Mouse (Mus musculus) CH12.LX (cell line): Measurements from ENCODE around the gene Itpka.

Experiments used
- CTCF ChIP-seq, 2 experiments: IDR thresholded peaks in 1 of 2; conservative IDR thresholded peaks in 1 of 2; 2 replicates each; pipeline ENCODE4 v1.5.1; 2011 to 2012; ENCODE audit warnings: low read depth in 2 of 2, low read length in 2 of 2, improper control_type of control experiment in 1 of 2, inconsistent platforms in 1 of 2, mild to moderate bottlenecking in 1 of 2, moderate library complexity in 1 of 2
- POLR2AphosphoS2 ChIP-seq: IDR thresholded peaks from 2 replicates; pipeline ENCODE4 v1.6.1; 2011; ENCODE audit warnings: low read depth, low read length, improper control_type of control experiment
- RAD21 ChIP-seq: IDR thresholded peaks from 2 replicates; pipeline ENCODE4 v1.6.1; 2011; ENCODE audit warnings: low read depth, mild to moderate bottlenecking, low read length, improper control_type of control experiment, moderate library complexity
- UBTF ChIP-seq: IDR thresholded peaks from 2 replicates; pipeline ENCODE4 v1.6.1; 2012; ENCODE audit warnings: low read depth, mild to moderate bottlenecking, inconsistent platforms, low read length, improper control_type of control experiment, moderate library complexity
- USF1 ChIP-seq: IDR thresholded peaks from 2 replicates; pipeline ENCODE4 v1.6.1; 2014; ENCODE audit warnings: low read depth, mild to moderate bottlenecking, inconsistent platforms, low read length, improper control_type of control experiment
- ZC3H11A ChIP-seq: IDR thresholded peaks from 2 replicates; pipeline ENCODE4 v1.6.1; 2012; ENCODE audit warnings: low read depth, mild to moderate bottlenecking, inconsistent platforms, low read length, improper control_type of control experiment

GRCm38 (mm10) chr2:119789996-119790395 is 47.9 kb downstream of the Itpka start:
- TF ChIP-seq POLR2AphosphoS2 (no peak), CTCF (conservative IDR thresholded peaks at IDR 0.05 in 1 of 2, IDR thresholded peaks at IDR 0.05 in 1 of 2; ENCODE audit: low read depth in 2 of 2, low read length in 2 of 2) (no peak), UBTF (no peak), USF1 (no peak), RAD21 (no peak), ZC3H11A (no peak)
